Mouse (Mus musculus) erythroblast, embryonic 14.5 days (primary cell): ENCODE measurements at regions not wholly inside any gene's neighbourhood (a gene's known extent, or its start where the extent isn't known, plus 50 kb on each side); places are given as distances from the start of the nearest gene placed in this dataset.

Experiments
- H3K27me3 ChIP-seq: 2 replicates; pipeline ENCODE4 v1.6.1; 2012; ENCODE audit warnings: inconsistent platforms; ENCODE audit not compliant: control insufficient read depth
- H3K36me3 ChIP-seq: 2 replicates; pipeline ENCODE4 v1.6.1; 2012; ENCODE audit warnings: mild to moderate bottlenecking, inconsistent platforms; ENCODE audit not compliant: control insufficient read depth
- H3K4me1 ChIP-seq: 2 replicates; pipeline ENCODE4 v1.6.1; 2012; ENCODE audit warnings: inconsistent platforms; ENCODE audit not compliant: control insufficient read depth
- H3K4me3 ChIP-seq: replicated peaks from 2 replicates; pipeline ENCODE3; 2012; ENCODE audit warnings: moderate library complexity, mild to moderate bottlenecking, inconsistent platforms
- H3K9me3 ChIP-seq: 2 replicates; pipeline ENCODE4 v1.6.1; 2012; ENCODE audit warnings: low read length, inconsistent platforms, mixed read lengths; ENCODE audit not compliant: control insufficient read depth
- GATA1 ChIP-seq: IDR thresholded peaks from 2 replicates; pipeline ENCODE4 v1.6.1; 2012; ENCODE audit warnings: low read length, inconsistent platforms, mixed read lengths
- TAL1 ChIP-seq: IDR thresholded peaks from 3 replicates; pipeline ENCODE4 v1.6.1; 2012; ENCODE audit warnings: low read length, inconsistent platforms, mixed read lengths

DNA sequence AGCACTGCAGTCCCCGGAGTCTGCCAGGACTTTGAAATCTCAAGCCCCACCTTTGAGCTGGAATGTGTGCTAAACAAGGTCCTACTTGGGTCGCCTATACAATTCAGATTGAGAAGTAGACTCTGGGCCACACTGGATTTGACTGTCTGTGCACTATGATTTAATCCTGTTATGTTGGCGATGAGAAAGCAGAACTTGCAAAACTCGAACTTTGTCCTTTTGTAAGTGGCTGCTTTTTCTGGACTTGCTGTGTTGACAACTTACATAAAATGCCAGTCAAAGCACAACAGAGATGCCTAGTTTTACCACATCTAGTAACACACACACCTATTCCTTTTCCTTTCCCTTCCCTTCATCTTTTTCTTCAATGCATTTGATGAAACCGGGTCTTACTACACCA lies 142.7 kb upstream of the Habp2 start:
- Histone ChIP-seq H3K4me1 (no peaks in the 10 kb centered on the region), H3K4me3 (no peak overlapping the region), H3K27me3 (no peaks in the 10 kb centered on the region), H3K36me3 (no peaks in the 10 kb centered on the region), H3K9me3 (peaks cover 12% of the 10 kb centered on the region)
- TF ChIP-seq GATA1 (no peak), TAL1 (no peak)

DNA sequence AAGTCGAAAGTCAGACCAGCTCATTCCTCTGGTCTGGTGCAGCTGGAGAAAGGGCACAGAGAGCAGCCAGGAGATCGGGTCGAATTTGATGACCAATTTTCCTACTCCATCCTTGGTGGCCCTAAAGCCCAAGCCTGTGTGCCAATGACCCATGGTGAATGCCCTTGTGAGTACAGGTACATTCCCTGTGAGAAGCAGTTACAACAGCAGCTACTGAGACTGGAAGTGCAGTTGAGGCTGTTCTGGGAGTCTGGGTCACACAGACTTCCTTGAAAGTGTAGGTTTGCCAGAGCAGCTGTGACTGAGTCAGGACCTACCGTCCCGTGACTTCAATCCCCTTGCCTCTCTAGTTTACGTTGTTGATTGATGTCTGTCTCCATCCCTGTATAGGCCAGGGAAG lies 129.8 kb upstream of the Habp2 start:
- H3K4me1 ChIP-seq, result no peaks in the 10 kb centered on the region
- no peaks in the 10 kb centered on the region for H3K36me3 ChIP-seq
- H3K9me3 ChIP-seq, result no peaks in the 10 kb centered on the region
- no peaks in the 10 kb centered on the region for H3K27me3 ChIP-seq
- TF ChIP-seq GATA1, result no peak
- TF ChIP-seq TAL1, result no peak
- H3K4me3 ChIP-seq, result no peak overlapping the region

DNA sequence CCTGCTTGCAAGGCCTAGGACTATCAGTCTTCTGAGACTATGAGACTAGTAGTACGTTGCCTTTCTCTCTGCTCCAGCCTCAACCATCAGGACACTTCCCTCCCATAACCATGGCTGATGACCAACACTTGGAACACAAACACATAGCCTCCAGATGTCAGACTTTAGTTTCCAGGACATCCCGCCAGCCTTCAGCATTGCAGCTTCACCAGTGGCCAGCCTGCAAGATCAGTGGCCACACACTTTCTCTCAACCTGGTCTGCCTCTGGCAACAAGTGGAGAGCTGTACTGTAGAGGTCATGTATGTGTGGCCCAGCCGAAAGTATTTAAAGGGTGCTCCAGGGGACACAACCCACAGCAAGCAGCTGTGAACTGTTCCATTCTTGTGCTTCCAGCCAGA lies 124.8 kb upstream of the Habp2 start:
- no peaks in the 10 kb centered on the region for H3K36me3 ChIP-seq
- H3K27me3 ChIP-seq, result no peaks in the 10 kb centered on the region
- TF ChIP-seq GATA1, result no peak
- TF ChIP-seq TAL1, result no peak

DNA sequence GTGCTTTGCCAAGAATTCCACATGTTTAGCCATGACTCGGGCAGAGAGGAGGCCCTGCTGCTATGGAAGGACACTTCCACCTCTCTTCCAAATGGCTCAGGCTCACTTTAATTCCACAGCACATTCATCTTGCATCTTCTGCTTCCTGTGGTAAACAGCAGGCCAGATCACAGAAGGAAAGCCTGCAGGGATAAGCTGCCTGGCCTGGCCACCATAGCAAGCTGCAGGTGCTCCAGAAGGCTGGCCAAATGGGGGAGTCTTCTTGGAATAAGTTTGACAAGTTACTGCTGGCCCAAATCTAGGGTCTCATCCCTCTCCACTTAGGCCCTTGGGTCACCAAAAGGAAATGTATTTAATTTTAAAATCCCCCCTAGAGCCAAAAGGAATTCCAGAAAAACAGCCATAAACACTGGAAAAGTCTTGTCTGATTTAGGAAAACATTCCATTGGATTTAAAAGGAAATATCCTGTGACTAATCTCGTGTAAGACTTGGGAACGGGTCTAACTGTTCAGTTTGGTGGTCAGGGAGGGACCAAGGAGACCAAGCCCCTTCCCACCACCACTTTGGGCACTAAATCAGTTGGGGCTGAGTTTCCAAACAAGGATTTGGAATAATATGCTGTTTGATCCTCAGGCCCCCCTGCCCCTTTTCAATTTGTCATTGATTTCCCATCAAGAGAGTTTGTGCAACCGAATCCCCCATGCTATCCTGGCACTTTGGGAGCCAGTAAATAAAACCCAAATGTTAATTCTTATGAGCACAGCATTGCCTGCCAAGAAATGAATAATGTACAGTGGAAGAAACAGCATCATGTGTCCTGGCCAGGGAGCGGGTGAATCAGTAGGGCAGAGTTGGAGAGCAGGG lies 117.6 kb upstream of the Habp2 start:
- Histone ChIP-seq H3K27me3 (no peaks in the 10 kb centered on the region), H3K36me3 (no peaks in the 10 kb centered on the region), H3K9me3 (peaks cover 3% of the 10 kb centered on the region; the same call in 1 of the 2 replicates), H3K4me1 (peaks cover 6% of the 10 kb centered on the region), H3K4me3 (no peak overlapping the region)
- TF ChIP-seq TAL1 (no peak), GATA1 (no peak)

More for the DNA sequence above, 124.8 kb upstream of the Habp2 start:
- Histone ChIP-seq H3K9me3 (no peaks in the 10 kb centered on the region), H3K4me1 (no peaks in the 10 kb centered on the region), H3K4me3 (no peak overlapping the region)

DNA sequence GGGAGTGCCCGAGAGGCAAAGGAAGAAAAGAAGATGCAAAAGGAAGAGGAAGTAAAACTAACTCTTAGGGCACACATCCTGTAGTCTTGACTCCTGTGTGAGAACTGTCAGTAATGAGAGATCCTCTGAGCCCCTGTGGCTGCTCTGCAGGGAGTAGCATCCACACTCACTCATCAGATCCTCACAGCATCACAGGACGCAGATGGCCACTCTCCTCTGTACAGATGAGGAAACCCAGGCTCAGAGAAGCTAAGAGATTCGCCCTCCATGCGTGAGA lies 117.0 kb upstream of the Habp2 start:
- Histone ChIP-seq H3K4me1 (peaks cover 6% of the 10 kb centered on the region), H3K9me3 (peaks cover 3% of the 10 kb centered on the region; the same call in 1 of the 2 replicates), H3K36me3 (no peaks in the 10 kb centered on the region), H3K27me3 (no peaks in the 10 kb centered on the region), H3K4me3 (no peak overlapping the region)
- no peak for TF ChIP-seq TAL1
- TF ChIP-seq GATA1, result no peak

DNA sequence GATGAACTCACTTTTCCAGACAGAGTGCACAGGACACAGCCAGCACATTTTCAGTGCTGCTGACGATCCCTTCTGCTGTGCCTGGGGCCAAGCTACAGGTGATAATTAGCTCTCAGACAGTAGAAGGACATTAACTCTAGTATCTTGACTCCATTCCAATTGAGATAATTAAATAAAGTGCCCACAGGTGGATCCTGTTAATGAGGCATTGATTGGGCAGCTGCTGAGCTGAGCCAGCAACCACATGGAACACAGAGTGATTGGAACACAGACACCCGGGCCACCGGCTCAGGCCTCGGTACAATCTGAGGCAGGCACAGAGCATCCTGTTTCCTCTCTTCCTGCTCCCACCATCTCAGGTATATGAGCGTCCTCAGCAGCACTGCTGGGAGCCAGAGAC lies 114.5 kb upstream of the Habp2 start:
- peaks cover 3% of the 10 kb centered on the region; the same call in 1 of the 2 replicates for H3K9me3 ChIP-seq
- H3K4me1 ChIP-seq, result peaks cover 6% of the 10 kb centered on the region
- no peak for TF ChIP-seq GATA1
- no peak for TF ChIP-seq TAL1
- no peaks in the 10 kb centered on the region for H3K27me3 ChIP-seq
- no peak overlapping the region for H3K4me3 ChIP-seq
- H3K36me3 ChIP-seq, result no peaks in the 10 kb centered on the region

DNA sequence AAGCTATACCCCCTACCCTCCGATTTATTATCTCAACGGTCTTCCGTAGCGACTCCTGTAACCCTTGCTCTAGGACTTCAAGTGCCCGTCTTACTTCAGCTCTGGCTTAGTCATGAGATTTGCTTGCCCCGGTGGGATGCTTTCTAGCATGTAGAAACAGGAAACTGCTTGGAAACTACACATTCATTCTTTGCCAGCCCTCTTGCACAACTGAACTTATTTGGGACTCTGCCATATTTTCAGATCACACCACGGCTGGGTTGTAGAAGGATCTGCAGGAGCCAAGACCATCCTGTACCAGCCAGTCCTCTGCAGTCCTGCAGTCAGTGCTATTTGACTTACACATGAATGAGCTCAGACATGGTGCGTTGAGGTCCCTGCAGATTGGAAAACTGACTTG lies 110.9 kb upstream of the Habp2 start:
- no peaks in the 10 kb centered on the region; the same call in 1 of the 2 replicates for H3K27me3 ChIP-seq
- no peaks in the 10 kb centered on the region for H3K36me3 ChIP-seq
- H3K9me3 ChIP-seq, result peaks cover 1% of the 10 kb centered on the region; the same call in 1 of the 2 replicates
- H3K4me3 ChIP-seq, result no peak overlapping the region
- peaks cover 6% of the 10 kb centered on the region for H3K4me1 ChIP-seq
- TF ChIP-seq GATA1, result no peak
- TF ChIP-seq TAL1, result no peak

DNA sequence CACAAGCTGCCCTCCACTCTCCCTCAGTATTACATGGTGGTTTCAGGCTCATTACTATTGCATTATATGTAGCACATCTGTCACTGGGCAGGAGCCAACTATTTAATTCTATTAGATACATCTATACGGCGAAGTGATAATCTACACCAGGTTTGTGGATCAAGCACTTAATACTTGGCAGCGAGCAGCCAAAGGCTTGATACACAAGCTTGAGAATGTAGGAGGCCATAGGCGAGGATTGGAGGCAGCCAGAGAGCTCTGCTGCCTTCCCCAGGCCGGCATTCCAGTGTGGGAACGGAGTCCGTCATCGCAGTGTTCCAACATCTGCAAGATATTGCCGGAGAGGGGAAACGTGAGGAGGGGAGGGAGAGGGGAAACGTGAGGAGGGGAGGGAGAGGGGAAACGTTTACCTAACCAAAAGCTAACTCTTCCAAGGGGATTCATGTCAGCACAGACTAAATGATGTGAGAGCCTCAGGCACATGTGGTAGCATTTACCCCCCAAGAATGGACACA lies 109.6 kb upstream of the Habp2 start:
- TF ChIP-seq GATA1 (no peak), TAL1 (no peak)
- no peaks in the 10 kb centered on the region; the same call in 1 of the 2 replicates for H3K27me3 ChIP-seq
- H3K4me1 ChIP-seq, result peaks cover 6% of the 10 kb centered on the region

DNA sequence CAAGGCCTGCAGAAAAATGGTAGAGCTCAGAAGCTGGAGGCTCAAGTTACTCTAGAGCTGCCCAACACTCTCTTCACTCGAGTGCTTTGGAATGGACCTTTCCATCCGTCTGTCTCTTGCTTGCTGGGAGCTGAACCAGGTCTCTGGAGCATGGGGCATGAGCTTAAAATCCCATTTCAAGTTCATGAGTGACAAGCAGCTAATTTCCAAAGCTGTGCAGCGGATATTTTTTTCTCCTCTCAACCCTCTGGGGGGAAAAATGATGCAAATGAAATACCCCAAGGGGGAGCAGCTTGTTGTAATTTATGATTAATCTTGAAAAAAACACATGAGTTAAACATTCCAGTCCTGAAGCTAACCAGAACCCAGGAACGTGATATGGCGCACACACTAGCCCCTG lies 101.2 kb upstream of the Habp2 start:
- H3K9me3 ChIP-seq, result peaks cover 18% of the 10 kb centered on the region
- TF ChIP-seq GATA1 (no peak), TAL1 (no peak)
- no peak overlapping the region for H3K4me3 ChIP-seq

More for the DNA sequence above, 109.6 kb upstream of the Habp2 start:
- Histone ChIP-seq H3K9me3 (peaks cover 9% of the 10 kb centered on the region), H3K36me3 (no peaks in the 10 kb centered on the region), H3K4me3 (no peak overlapping the region)

DNA sequence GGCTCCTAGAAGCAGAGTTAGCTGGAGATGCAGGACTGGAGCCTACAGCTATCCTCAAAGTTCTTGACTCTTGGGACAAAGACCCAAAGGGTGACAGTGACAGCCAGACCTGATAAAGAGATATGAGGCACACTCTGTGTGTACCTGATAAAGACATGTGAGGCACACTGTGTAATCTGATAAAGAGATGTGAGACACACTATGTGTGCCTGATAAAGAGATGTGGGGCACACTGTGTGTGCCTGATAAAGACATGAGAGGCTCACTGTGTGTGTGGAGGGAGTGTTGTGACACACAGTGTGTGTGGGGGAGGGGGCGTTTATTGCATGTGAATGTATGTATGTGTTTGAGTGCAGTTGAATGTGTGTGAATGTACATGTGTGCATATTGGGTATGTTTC lies 97.8 kb upstream of the Habp2 start:
- peak; percentile 49; the same call in 1 of the 2 replicates for TF ChIP-seq GATA1
- peak; percentile 64 for TF ChIP-seq TAL1
- peaks cover 24% of the 10 kb centered on the region for H3K4me1 ChIP-seq
- no peak overlapping the region for H3K4me3 ChIP-seq
- no peaks in the 10 kb centered on the region for H3K36me3 ChIP-seq
- H3K27me3 ChIP-seq, result no peaks in the 10 kb centered on the region
- H3K9me3 ChIP-seq, result peaks cover under 1% of the 10 kb centered on the region

More for the DNA sequence above, 101.2 kb upstream of the Habp2 start:
- H3K4me1 ChIP-seq, result peaks cover 21% of the 10 kb centered on the region
- H3K27me3 ChIP-seq, result no peaks in the 10 kb centered on the region
- H3K36me3 ChIP-seq, result no peaks in the 10 kb centered on the region
